Mouse (Mus musculus) small intestine, adult 2 months (tissue): ENCODE measurements around the gene Gm10392. TPM values are rescaled to one million over a fixed set of nuclear protein-coding genes. Genes with fewer than 3 reads are reported as not detected.

Experiments used
- H3K27ac ChIP-seq: fragments of 200-500 bp; 2 replicates; pipeline ENCODE4 v1.5.1; 2012; ENCODE audit warnings: low read depth, low read length, control low read depth, inconsistent platforms; ENCODE audit not compliant: insufficient read depth
- H3K27me3 ChIP-seq: fragments of 200-500 bp; 2 replicates; pipeline ENCODE4 v1.6.1; 2012; ENCODE audit warnings: mild to moderate bottlenecking, moderate library complexity, low read length, inconsistent platforms; ENCODE audit not compliant: control insufficient read depth, insufficient read depth
- H3K36me3 ChIP-seq: fragments of 200-500 bp; 2 replicates; pipeline ENCODE4 v1.6.1; 2012; ENCODE audit warnings: mild to moderate bottlenecking, low read length, control low read depth, inconsistent platforms; ENCODE audit not compliant: control insufficient read depth, insufficient read depth
- H3K4me1 ChIP-seq: fragments of 200-500 bp; 2 replicates; pipeline ENCODE4 v1.6.1; 2012; ENCODE audit warnings: low read length, inconsistent platforms, mixed read lengths; ENCODE audit not compliant: control insufficient read depth, insufficient read depth, insufficient read length
- H3K4me3 ChIP-seq: fragments of 200-500 bp; 2 replicates; pipeline ENCODE4 v1.5.1; 2012; ENCODE audit warnings: low read depth, mild to moderate bottlenecking, control low read depth, inconsistent platforms, low read length, moderate library complexity
- CTCF ChIP-seq: fragments of 200-500 bp; IDR thresholded peaks from 2 replicates; pipeline ENCODE4 v1.5.1; 2012; ENCODE audit warnings: low read depth, mild to moderate bottlenecking, control low read depth, inconsistent platforms, low read length, moderate library complexity, mixed read lengths; ENCODE audit not compliant: insufficient replicate concordance, insufficient read length; ENCODE audit errors: extremely low read depth
- POLR2A ChIP-seq: fragments of 200-500 bp; IDR thresholded peaks from 2 replicates; pipeline ENCODE4 v1.6.1; 2012; ENCODE audit warnings: low read depth, mild to moderate bottlenecking, control low read depth, inconsistent platforms, low read length, moderate library complexity
- WGBS: fragments of 180-500 bp; shearing (Covaris S2); methylation state at CpG from one replicate; pipeline ENCODE4 v1.1.7; 2018; 5-methylcytosine and 5-hydroxymethylcytosine counted together
- polyA plus RNA-seq: library from polyadenylated mRNA; depleted of rRNA; stranded (reverse); fragments of >200 nt; gene quantifications from 2 replicates; pipeline ENCODE4 v1.2.3, GENCODE M21; 2012

Gm10392 gene
- polyA plus RNA-seq, 1 experiment: not detected

GRCm38 (mm10) chr11:77520601-77521529 lies 1.9 kb upstream of the Gm10392 start:
- Histone ChIP-seq H3K4me1 (peaks cover 10% of the 10 kb centered on the region), H3K27ac (no peak overlapping the region), H3K4me3 (no peak overlapping the region), H3K27me3 (no peaks in the 10 kb centered on the region), H3K36me3 (no peaks in the 10 kb centered on the region)
- WGBS: 64% methylated on average over 5 of the region's 5 CpGs
- TF ChIP-seq POLR2A (no peak), CTCF (no peak)

GRCm38 (mm10) chr11:77518051-77518798 lies 773 bp downstream of the Gm10392 start:
- WGBS: 68% methylated on average over 27 of the region's 27 CpGs

GRCm38 (mm10) chr11:77516553-77517425 lies 2.2 kb downstream of the Gm10392 start:
- Histone ChIP-seq H3K36me3 (no peaks in the 10 kb centered on the region), H3K27me3 (no peaks in the 10 kb centered on the region; the same call in 1 of the 2 replicates), H3K4me3 (no peak overlapping the region), H3K27ac (no peak overlapping the region), H3K4me1 (peaks cover 32% of the 10 kb centered on the region)
- 85% methylated on average over 5 of the region's 5 CpGs for WGBS
- no peak for TF ChIP-seq CTCF
- no peak for TF ChIP-seq POLR2A

More at GRCm38 (mm10) chr11:77518051-77518798, 773 bp downstream of the Gm10392 start:
- peak overlapping the region; percentile 48 for H3K27ac ChIP-seq
- TF ChIP-seq POLR2A (no peak), CTCF (no peak)
- H3K27me3 ChIP-seq: no peaks in the 10 kb centered on the region; the same call in 1 of the 2 replicates
- H3K4me1 ChIP-seq: peaks cover 27% of the 10 kb centered on the region
- no peak overlapping the region for H3K4me3 ChIP-seq
- no peaks in the 10 kb centered on the region for H3K36me3 ChIP-seq

- no peaks in the 10 kb centered on the region; the same call in 1 of the 2 replicates for H3K27me3 ChIP-seq
- 5% methylated on average over 39 of the region's 39 CpGs for WGBS
- H3K4me3 ChIP-seq: peak within 1 kb of the TSS; percentile 66
- no peaks in the 10 kb centered on the region for H3K36me3 ChIP-seq
- no peak for TF ChIP-seq CTCF
- TF ChIP-seq POLR2A: no peak
- H3K27ac ChIP-seq: peak within 1 kb of the TSS; percentile 4; the same call in 1 of the 2 replicates
- peaks cover 32% of the 10 kb centered on the region for H3K4me1 ChIP-seq
These were observed 3.1 kb downstream of the Gm10392 start, which contains the start of gene Trp53i13 for GRCm38 (mm10) chr11:77515637-77516552. Gene Trp53i13 (minus strand): TSS chr11:77515980.

GRCm38 (mm10) chr11:77514832-77515636 lies 4.0 kb downstream of the Gm10392 start, which contains the start of gene Abhd15:
Gene Abhd15 (plus strand): TSS chr11:77515121.
- Histone ChIP-seq H3K27me3 (no peaks in the 10 kb centered on the region; the same call in 1 of the 2 replicates), H3K36me3 (no peaks in the 10 kb centered on the region), H3K27ac (peak within 1 kb of the TSS; percentile 39; the same call in 1 of the 2 replicates), H3K4me3 (peak within 1 kb of the TSS; percentile 70), H3K4me1 (peaks cover 32% of the 10 kb centered on the region)
- WGBS: under 1% methylated on average over 72 of the region's 72 CpGs
- TF ChIP-seq POLR2A (peak; percentile 53), CTCF (no peak)
